Mouse (Mus musculus): ENCODE results near the gene Asphd1. TPM values are rescaled to one million over a fixed set of nuclear protein-coding genes. Genes with fewer than 3 reads are reported as not detected.
A peak's percentile ranks its signal among the peaks of the same experiment; 100 is the strongest.
"Not testable (repeated sequence)": the region's sequence is repeated elsewhere in the genome, so short reads cannot be mapped to it uniquely, and the experiment has no call there.

Asphd1 gene
- total and polyA plus RNA-seq, 3 experiments, result 0.08 TPM; not detected in 2

GRCm38 (mm10) chr7:126919973-126920372 is 29.4 kb downstream of the Asphd1 start:
- WGBS, result 80% methylated on average over 4 of the region's 4 CpGs

GRCm38 (mm10) chr7:126918356-126918755 is 31.0 kb downstream of the Asphd1 start:
- H3K27ac ChIP-seq; DNase-seq; H3K9ac ChIP-seq (ENCODE audit: low read depth, low read length); intact Hi-C loops (cut with DNase I); H3K4me3 ChIP-seq; H3K79me2 ChIP-seq (replicated peaks; ENCODE audit: control insufficient read depth, insufficient read depth, low read length); H3K36me3 ChIP-seq (ENCODE audit: control insufficient read depth, insufficient read depth, low read length); H3K27me3 ChIP-seq (ENCODE audit: control insufficient read depth, insufficient read depth, low read length); H3K4me1 ChIP-seq (ENCODE audit: control insufficient read depth, insufficient read depth, low read length): not testable (repeated sequence)
- WGBS, result 50% methylated on average over 4 of the region's 4 CpGs

More at GRCm38 (mm10) chr7:126919973-126920372, 29.4 kb downstream of the Asphd1 start:
- no peak for DNase-seq
- Histone ChIP-seq H3K4me1 (ENCODE audit: control insufficient read depth, insufficient read depth, low read length) (no peaks in the 10 kb centered on the region), H3K27me3 (ENCODE audit: control insufficient read depth, insufficient read depth, low read length) (no peaks in the 10 kb centered on the region), H3K79me2 (replicated peaks; ENCODE audit: control insufficient read depth, insufficient read depth, low read length) (no peaks in the 10 kb centered on the region), H3K27ac (no peak overlapping the region), H3K36me3 (ENCODE audit: control insufficient read depth, insufficient read depth, low read length) (no peaks in the 10 kb centered on the region), H3K4me3 (no peak overlapping the region), H3K9ac (ENCODE audit: low read depth, low read length) (no peak overlapping the region)
- TF ChIP-seq EP300 (IDR thresholded peaks at IDR 0.05; ENCODE audit: insufficient read depth, low read depth, low read length) (no peak), POLR2A (IDR thresholded peaks at IDR 0.05; ENCODE audit: insufficient read depth, low read depth, low read length) (no peak), CTCF (IDR thresholded peaks at IDR 0.05) (no peak)
- intact Hi-C loops (cut with DNase I), result no loop called here

GRCm38 (mm10) chr7:126914844-126915243 is 34.5 kb downstream of the Asphd1 start:
- no peak overlapping the region for H3K4me3 ChIP-seq
- H3K27ac ChIP-seq, result no peak overlapping the region
- H3K9ac ChIP-seq (ENCODE audit: low read depth, low read length), result no peak overlapping the region
- H3K79me2 ChIP-seq (replicated peaks; ENCODE audit: control insufficient read depth, insufficient read depth, low read length), result no peaks in the 10 kb centered on the region
- DNase-seq, result no peak
- no peaks in the 10 kb centered on the region for H3K4me1 ChIP-seq (ENCODE audit: control insufficient read depth, insufficient read depth, low read length)
- intact Hi-C loops (cut with DNase I), result no loop called here
- no peaks in the 10 kb centered on the region for H3K36me3 ChIP-seq (ENCODE audit: control insufficient read depth, insufficient read depth, low read length)
- H3K27me3 ChIP-seq (ENCODE audit: control insufficient read depth, insufficient read depth, low read length), result no peaks in the 10 kb centered on the region
- no peak for TF ChIP-seq POLR2A (IDR thresholded peaks at IDR 0.05; ENCODE audit: insufficient read depth, low read depth, low read length)
- TF ChIP-seq CTCF (IDR thresholded peaks at IDR 0.05), result no peak
- no peak for TF ChIP-seq EP300 (IDR thresholded peaks at IDR 0.05; ENCODE audit: insufficient read depth, low read depth, low read length)
- WGBS, result 76% methylated on average over 3 of the region's 3 CpGs

- no peaks in the 10 kb centered on the region for H3K79me2 ChIP-seq (replicated peaks; ENCODE audit: control insufficient read depth, insufficient read depth, low read length)
- WGBS, result 53% methylated on average over 3 of the region's 3 CpGs
- TF ChIP-seq EP300 (IDR thresholded peaks at IDR 0.05; ENCODE audit: insufficient read depth, low read depth, low read length) (no peak), POLR2A (IDR thresholded peaks at IDR 0.05; ENCODE audit: insufficient read depth, low read depth, low read length) (no peak), CTCF (IDR thresholded peaks at IDR 0.05) (no peak)
- H3K4me3 ChIP-seq, result no peak overlapping the region
- no peak overlapping the region for H3K27ac ChIP-seq
- H3K36me3 ChIP-seq (ENCODE audit: control insufficient read depth, insufficient read depth, low read length), result no peaks in the 10 kb centered on the region
- no peak for DNase-seq
- no peaks in the 10 kb centered on the region for H3K27me3 ChIP-seq (ENCODE audit: control insufficient read depth, insufficient read depth, low read length)
- no peaks in the 10 kb centered on the region for H3K4me1 ChIP-seq (ENCODE audit: control insufficient read depth, insufficient read depth, low read length)
- intact Hi-C loops (cut with DNase I), result no loop called here
- H3K9ac ChIP-seq (ENCODE audit: low read depth, low read length), result no peak overlapping the region
Measured at GRCm38 (mm10) chr7:126905590-126905989, 43.8 kb downstream of the Asphd1 start.

- not testable (repeated sequence) for H3K36me3 ChIP-seq (ENCODE audit: control insufficient read depth, insufficient read depth, low read length); DNase-seq; H3K79me2 ChIP-seq (replicated peaks; ENCODE audit: control insufficient read depth, insufficient read depth, low read length); H3K9ac ChIP-seq (ENCODE audit: low read depth, low read length); H3K4me3 ChIP-seq; H3K27ac ChIP-seq; H3K4me1 ChIP-seq (ENCODE audit: control insufficient read depth, insufficient read depth, low read length); H3K27me3 ChIP-seq (ENCODE audit: control insufficient read depth, insufficient read depth, low read length)
- intact Hi-C loops (cut with DNase I), result loop anchor here (5.0 kb wide), 2 partner anchors 37 to 128 kb away; partner anchors contain the start of genes Hirip3, Ino80e and Maz
- WGBS, result 97% methylated on average over 8 of the region's 9 CpGs
Measured at GRCm38 (mm10) chr7:126899781-126900180, 49.6 kb downstream of the Asphd1 start.

- 13% methylated on average over 37 of the region's 37 CpGs for WGBS
- intact Hi-C loops (cut with DNase I), result loop anchor here (1.0 to 5.0 kb wide), 4 partner anchors 13 to 129 kb away; partner anchors contain the start of genes Hirip3, Ino80e, Kctd13 and Maz
- no peaks in the 10 kb centered on the region for H3K79me2 ChIP-seq (replicated peaks; ENCODE audit: control insufficient read depth, insufficient read depth, low read length)
- peaks cover 8% of the 10 kb centered on the region for H3K4me1 ChIP-seq (ENCODE audit: control insufficient read depth, insufficient read depth, low read length)
- H3K27ac ChIP-seq, result peak overlapping the region; percentile 97
- no peaks in the 10 kb centered on the region for H3K27me3 ChIP-seq (ENCODE audit: control insufficient read depth, insufficient read depth, low read length)
- peak overlapping the region; percentile 75 for H3K4me3 ChIP-seq
- peak overlapping the region; percentile 91 for H3K9ac ChIP-seq (ENCODE audit: low read depth, low read length)
- no peaks in the 10 kb centered on the region; the same call in none of the 2 replicates for H3K36me3 ChIP-seq (ENCODE audit: control insufficient read depth, insufficient read depth, low read length)
- DNase-seq, result peak; percentile 97 to 98
- TF ChIP-seq POLR2A (IDR thresholded peaks at IDR 0.05; ENCODE audit: insufficient read depth, low read depth, low read length) (peak; percentile 95), EP300 (IDR thresholded peaks at IDR 0.05; ENCODE audit: insufficient read depth, low read depth, low read length) (0 out of 2 replicates have a peak, but pooled peaks have one; percentile 3), CTCF (IDR thresholded peaks at IDR 0.05) (no peak)
Measured at GRCm38 (mm10) chr7:126898102-126898990, 51.0 kb downstream of the Asphd1 start.
